Mouse (Mus musculus) embryo, embryonic 9.5 days (tissue): ENCODE results near the gene Znhit2.
"Not testable (repeated sequence)": the region's sequence is repeated elsewhere in the genome, so short reads cannot be mapped to it uniquely, and the experiment has no call there.

Experiments used
- DNase-seq: peaks from one replicate; pipeline ENCODE4 v3.0.0-alpha.2; 2017; ENCODE audit errors: extremely low spot score

Gene Znhit2

GRCm38 (mm10) chr19:6061021-6061533 lies at the start of gene Znhit2:
Znhit2 (plus strand) TSS chr19:6061192.
- peak; percentile 91 for DNase-seq

GRCm38 (mm10) chr19:6013691-6014090 lies 47.3 kb upstream of the Znhit2 start:
- no peak for DNase-seq

DNA sequence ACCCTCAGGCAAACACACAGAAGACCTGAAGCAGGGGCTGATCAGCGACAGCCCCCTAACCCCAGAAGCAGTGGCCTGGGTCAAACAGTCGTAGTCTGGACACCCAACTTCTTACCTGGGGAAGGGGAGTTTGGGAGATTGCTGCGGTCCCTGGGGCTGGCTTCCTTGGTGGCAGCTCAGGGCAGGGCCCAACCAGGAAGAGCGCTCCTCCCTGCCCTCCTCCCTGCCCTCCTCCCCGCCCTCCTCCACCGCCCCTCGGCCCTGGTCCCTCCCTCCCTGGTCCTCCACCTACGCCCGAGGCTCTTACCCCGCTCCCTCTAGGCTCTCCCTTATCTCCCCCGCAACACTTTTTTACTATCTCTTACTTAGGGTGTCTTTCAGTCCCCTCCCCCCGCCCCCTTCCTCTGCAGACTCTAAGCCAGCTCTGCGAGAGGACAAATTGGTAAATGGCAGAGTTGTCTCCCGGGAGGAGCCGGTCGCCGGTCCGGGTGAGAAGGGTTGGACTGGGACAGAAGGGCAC lies 45.9 kb upstream of the Znhit2 start:
- DNase-seq, result peak; percentile 72

DNA sequence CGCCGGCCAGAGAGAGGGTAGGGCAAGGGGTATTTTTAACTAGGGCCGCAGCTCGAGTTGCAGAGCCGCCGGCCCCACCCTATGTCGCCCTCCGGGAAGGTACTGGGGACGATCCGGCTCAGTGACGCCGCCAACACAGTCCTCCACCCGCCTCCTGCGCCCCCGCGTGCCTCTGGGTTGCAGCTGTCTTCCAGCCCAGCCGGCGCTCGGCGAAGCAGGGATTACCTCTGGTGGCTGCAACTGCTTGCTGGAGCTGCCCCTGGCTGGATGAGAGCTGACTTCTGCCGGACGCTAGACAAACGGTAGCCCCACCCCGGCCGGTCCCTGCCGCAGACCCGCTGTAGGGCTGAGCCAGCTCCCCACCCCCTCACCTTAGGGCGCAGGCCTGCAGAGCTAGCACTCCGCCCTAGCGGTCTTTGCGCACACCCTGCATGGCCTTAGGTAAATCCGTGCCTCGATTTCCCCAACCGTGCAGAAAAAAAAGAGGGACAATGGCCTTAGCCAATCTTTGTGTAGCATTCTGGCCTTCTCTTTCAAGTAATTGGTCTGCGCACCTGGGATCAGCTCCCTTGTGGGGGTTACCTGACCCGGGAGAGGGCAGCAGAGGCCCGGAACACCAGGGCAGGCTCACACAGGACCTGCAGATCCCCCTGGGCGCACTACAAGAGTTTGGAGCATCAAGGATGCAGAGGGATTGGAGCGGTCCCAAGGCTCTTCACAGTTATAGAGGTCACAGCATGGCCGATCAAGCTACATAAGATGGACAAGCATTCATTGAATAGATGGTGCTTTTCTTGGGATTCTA lies 45.3 kb upstream of the Znhit2 start, which contains the start of gene Capn1:
TSS of gene Capn1 (minus strand) at position 387 of the 805 bp plus-strand sequence.
- DNase-seq, result peak; percentile 74

GRCm38 (mm10) chr19:6016532-6016931 lies 44.5 kb upstream of the Znhit2 start:
- no peak for DNase-seq

GRCm38 (mm10) chr19:6018142-6019089 lies 42.6 kb upstream of the Znhit2 start:
- DNase-seq, result peak; percentile 83

DNA sequence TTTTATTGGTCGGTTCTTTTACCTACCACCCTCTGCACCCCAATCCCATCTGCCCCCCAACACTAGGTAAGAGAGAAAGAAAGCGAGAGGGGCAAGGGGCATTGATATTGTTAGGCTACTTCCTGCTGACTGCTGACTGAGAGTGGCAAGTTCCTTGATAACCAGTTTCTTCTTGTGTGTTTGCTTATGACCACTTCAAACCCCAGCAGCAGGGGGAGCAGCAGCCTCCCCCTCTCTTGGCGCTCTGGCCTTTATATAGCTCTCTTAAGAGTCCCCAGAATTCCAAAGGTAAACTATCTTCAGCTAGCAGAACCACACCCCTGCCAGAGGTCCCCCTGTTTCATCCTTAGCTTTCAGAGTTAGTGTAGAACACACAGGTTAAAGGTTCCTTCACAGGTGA lies 40.7 kb upstream of the Znhit2 start:
- DNase-seq, result no peak

GRCm38 (mm10) chr19:6023059-6023458 lies 37.9 kb upstream of the Znhit2 start:
- no peak for DNase-seq

GRCm38 (mm10) chr19:6023930-6024329 lies 37.1 kb upstream of the Znhit2 start:
- no peak for DNase-seq

- DNase-seq, result no peak
Observed at GRCm38 (mm10) chr19:6028991-6029390, 32.0 kb upstream of the Znhit2 start.

- no peak for DNase-seq
Observed at GRCm38 (mm10) chr19:6029426-6029825, 31.6 kb upstream of the Znhit2 start.

- DNase-seq, result no peak
Observed at GRCm38 (mm10) chr19:6030520-6031280, 30.3 kb upstream of the Znhit2 start.

DNA sequence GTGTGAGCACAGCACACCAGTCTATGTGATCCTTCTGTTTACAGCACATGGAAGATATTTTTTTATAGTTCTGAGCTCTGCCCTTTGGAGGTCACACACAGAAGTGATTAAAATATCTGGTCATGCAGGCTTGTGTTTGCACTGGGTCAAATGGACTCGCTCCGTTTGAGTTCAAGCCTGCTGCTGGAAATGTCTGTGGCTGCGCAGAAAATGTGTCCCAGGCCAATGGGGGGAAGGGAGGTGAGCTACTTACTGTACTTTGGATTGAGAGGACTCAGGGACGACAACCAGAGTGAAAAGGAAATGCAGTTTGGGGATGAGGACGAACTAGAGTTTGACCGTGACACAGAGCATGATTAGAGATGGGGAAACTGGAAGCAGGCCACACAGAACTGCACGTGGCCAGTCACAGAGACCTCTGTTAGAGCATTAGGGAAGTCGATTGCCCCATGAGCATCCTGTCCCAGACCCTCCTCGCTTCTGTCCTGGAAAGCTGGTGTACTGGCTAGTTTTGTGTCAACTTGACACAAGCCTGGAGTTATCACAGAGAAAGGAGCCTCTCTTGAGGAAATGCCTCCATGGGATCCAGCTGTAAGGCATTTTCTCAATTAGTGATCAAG lies 24.9 kb upstream of the Znhit2 start:
- no peak for DNase-seq

- no peak for DNase-seq
Observed at GRCm38 (mm10) chr19:6037695-6038094, 23.3 kb upstream of the Znhit2 start.

GRCm38 (mm10) chr19:6038326-6038725 lies 22.7 kb upstream of the Znhit2 start:
- DNase-seq, result no peak

DNA sequence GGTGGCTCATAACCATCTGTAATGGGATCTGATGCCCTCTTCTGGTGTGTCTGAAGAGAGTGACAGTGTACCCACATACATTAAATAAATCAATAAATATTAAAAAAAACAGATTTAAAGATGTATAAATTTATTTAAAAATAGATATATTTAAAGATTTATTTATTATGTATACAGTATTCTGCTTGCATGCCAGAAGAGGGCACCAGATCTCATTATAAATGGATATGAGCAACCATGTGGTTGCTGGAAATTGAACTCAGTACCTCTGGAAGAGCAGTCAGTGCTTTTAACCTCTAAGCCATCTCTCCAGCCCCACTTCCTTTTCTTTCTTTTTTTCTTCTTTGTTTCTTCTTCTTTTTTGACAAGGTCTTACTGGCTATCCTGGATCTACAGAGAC lies 21.0 kb upstream of the Znhit2 start:
- no peak for DNase-seq

- no peak for DNase-seq
Observed at GRCm38 (mm10) chr19:6042293-6042692, 18.7 kb upstream of the Znhit2 start.

GRCm38 (mm10) chr19:6044102-6044501 lies 16.9 kb upstream of the Znhit2 start:
- not testable (repeated sequence) for DNase-seq

DNA sequence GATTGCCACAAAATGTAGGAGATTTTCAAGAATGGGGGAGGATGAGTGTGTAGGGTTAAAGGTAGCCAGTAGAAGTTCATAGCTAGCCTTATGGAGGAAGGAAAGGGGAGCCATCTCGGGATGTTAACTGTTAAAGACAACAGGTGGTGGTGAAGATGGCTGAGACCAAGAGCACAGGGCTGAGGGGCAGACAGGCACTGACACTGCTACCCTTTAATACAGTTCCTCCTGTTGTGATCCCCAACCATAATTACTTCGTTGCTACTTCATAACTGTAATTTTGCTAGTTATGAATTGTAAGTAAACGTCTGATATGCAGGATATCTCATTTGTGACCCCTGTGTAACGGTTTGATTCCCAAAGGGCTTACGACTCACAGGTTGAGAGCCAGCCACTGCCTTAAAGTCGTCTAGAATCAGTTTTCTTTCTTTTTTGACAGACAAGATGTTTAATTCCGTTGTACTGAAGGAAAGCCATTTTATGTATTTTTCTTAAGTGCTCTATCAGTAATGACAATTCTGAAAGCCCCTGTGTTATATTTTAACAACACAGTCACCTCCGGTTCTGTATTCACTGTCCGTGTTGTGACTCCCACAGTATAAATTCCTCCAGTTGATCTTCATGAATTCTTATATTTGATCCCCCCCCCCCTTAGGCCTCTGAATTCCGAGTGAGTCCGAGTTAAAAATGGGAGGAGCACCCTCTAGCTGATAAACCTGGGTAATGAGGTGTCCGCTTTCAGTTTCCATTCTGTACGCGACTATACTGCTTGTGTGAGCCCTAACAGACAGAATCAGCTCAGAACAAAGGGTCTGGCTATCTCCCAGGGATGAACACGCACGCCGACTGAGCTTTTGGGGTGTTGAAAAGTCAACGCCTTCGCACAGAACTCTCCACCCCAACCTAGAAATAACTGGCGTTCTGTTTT lies 15.4 kb upstream of the Znhit2 start:
- no peak for DNase-seq
